Comparison of ENCODE assay signal across 8 mouse cellular contexts in the genomic region with DNA sequence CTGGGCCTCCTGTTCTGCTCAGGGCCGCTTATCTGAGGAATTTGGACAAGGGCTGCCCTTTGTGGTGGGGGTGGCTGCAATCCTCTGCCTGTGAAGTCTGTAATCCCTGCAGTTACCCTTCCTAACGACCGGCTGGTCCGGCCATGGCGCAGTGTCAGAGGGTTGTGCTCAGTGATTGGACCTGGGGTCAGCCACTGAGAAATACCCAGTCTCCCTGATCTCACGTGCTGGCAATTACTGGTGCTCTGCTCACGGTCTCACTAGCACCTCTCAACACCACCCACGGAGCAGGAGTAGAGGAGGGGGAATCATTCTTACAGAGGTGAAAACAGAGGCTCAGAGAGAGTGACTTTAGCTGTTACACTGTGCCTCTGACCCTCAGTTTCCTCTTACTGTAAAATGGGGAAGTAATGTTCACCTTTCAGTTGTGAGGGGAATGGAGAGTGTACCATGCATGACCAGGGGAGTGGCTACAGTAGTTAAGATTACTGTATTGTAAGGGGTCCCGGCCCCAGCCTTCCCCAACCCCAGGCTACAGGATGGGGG. TPM values are rescaled to one million over a fixed set of nuclear protein-coding genes. Genes with fewer than 3 reads are reported as not detected.
DNase-seq lines count a peak whose midpoint lies in the region; ATAC-seq and TF ChIP-seq lines count a peak whose summit lies in the region.

No protein-coding gene starts in this region.

- peak; percentile 36; the same call in 1 of the 2 replicates for TF ChIP-seq POLR2A in spleen, adult 2 months (IDR thresholded peaks at IDR 0.05; ENCODE audit: low read depth, low read length)

- DNase-seq in spleen, adult 2 months (ENCODE audit: low read depth in 1 of 2, low spot score in 2 of 2), result peak in 1 of 2 experiments; percentile 35
- DNase-seq in spleen, adult 12 weeks (ENCODE audit: low spot score), result no peak
- peak; percentile 60 for DNase-seq in kidney, adult 18-20 months
- DNase-seq in lung, postnatal 10 days, result peak; percentile 55
- no peak for DNase-seq in layer of hippocampus, adult 11-12 months (ENCODE audit: low spot score)

- H3K9ac ChIP-seq in forebrain, embryonic 12.5 days, result peak overlapping the region; percentile 87
- peak overlapping the region; percentile 91 for H3K9ac ChIP-seq in stomach, embryonic 16.5 days (ENCODE audit: low read length)

- no peaks in the 10 kb centered on the region for H3K27me3 ChIP-seq in spleen, adult 2 months (ENCODE audit: control insufficient read depth, insufficient read depth, low read length)
- no peaks in the 10 kb centered on the region for H3K27me3 ChIP-seq in forebrain, embryonic 12.5 days
- no peaks in the 10 kb centered on the region for H3K27me3 ChIP-seq in stomach, embryonic 16.5 days (ENCODE audit: control insufficient read depth, insufficient read depth, low read length)

- no peaks in the 10 kb centered on the region for H3K36me3 ChIP-seq in spleen, adult 2 months (ENCODE audit: control insufficient read depth, insufficient read depth, low read length)
- H3K36me3 ChIP-seq in forebrain, embryonic 12.5 days (replicated peaks), result no peaks in the 10 kb centered on the region
- H3K36me3 ChIP-seq in stomach, embryonic 16.5 days (ENCODE audit: control insufficient read depth, insufficient read depth, low read length), result no peaks in the 10 kb centered on the region

- TF ChIP-seq CTCF in spleen, adult 2 months (IDR thresholded peaks at IDR 0.05; ENCODE audit: extremely low read depth, insufficient read depth, insufficient read length, insufficient replicate concordance), result no peak

- H3K4me3 ChIP-seq in spleen, adult 2 months (ENCODE audit: extremely low read depth, insufficient read depth, insufficient read length), result peak overlapping the region; percentile 93
- H3K4me3 ChIP-seq in forebrain, embryonic 12.5 days (replicated peaks), result peak overlapping the region; percentile 93
- H3K4me3 ChIP-seq in stomach, embryonic 16.5 days (replicated peaks; ENCODE audit: low read length), result peak overlapping the region; percentile 75

- peaks cover 28% of the 10 kb centered on the region for H3K4me1 ChIP-seq in spleen, adult 2 months (ENCODE audit: control insufficient read depth, insufficient read depth, insufficient read length)
- H3K4me1 ChIP-seq in forebrain, embryonic 12.5 days, result peaks cover 66% of the 10 kb centered on the region
- peaks cover 62% of the 10 kb centered on the region for H3K4me1 ChIP-seq in stomach, embryonic 16.5 days (ENCODE audit: control insufficient read depth, insufficient read depth, low read length)

- no peak for ATAC-seq in forebrain, embryonic 12.5 days (ENCODE audit: low FRiP score)
- no peak for ATAC-seq in stomach, embryonic 16.5 days (ENCODE audit: insufficient read depth, low FRiP score)
- no peak for ATAC-seq in megakaryocyte progenitor cell, adult 5-6 weeks (replicated peaks; ENCODE audit: poor library complexity)

- peak overlapping the region; percentile 99 for H3K27ac ChIP-seq in spleen, adult 2 months (ENCODE audit: insufficient read depth, low read length)
- H3K27ac ChIP-seq in forebrain, embryonic 12.5 days, result 0 out of 2 replicates have a peak overlapping the region, but pooled peaks have one; percentile 43
- H3K27ac ChIP-seq in stomach, embryonic 16.5 days (ENCODE audit: low read length), result peak overlapping the region; percentile 97

- peak overlapping the region; percentile 80 for H3K4me2 ChIP-seq in forebrain, embryonic 12.5 days
- H3K4me2 ChIP-seq in stomach, embryonic 16.5 days (ENCODE audit: low read depth, low read length), result peak overlapping the region; percentile 89

- H3K9me3 ChIP-seq in forebrain, embryonic 12.5 days, result no peaks in the 10 kb centered on the region
- no peaks in the 10 kb centered on the region for H3K9me3 ChIP-seq in stomach, embryonic 16.5 days (replicated peaks; ENCODE audit: control insufficient read depth, low read length)

- WGBS in spleen, adult 2 months, result 7% methylated on average over 9 of the region's 9 CpGs
- 9% methylated on average over 9 of the region's 9 CpGs for WGBS in forebrain, embryonic 12.5 days
- 8% methylated on average over 9 of the region's 9 CpGs for WGBS in stomach, embryonic 16.5 days

RNA-seq across cellular contexts. Expression of a gene that starts 2.3 kb away (rescaled TPM):
- polyA plus RNA-seq in spleen, adult 2 months (2012; rRNA removed), result 37.5 and 40.8 TPM in 2 replicates
- polyA plus RNA-seq in forebrain, embryonic 12.5 days (2016; fragmentation: Nextera tagmentation; extraction: Ambion mirVana), result 8.7 and 9.6 TPM in 2 replicates
- polyA plus RNA-seq in stomach, embryonic 16.5 days (2015; fragmentation: Nextera tagmentation; extraction: Ambion mirVana), result 11.4 and 12.8 TPM in 2 replicates
- 1.9 and 2.9 TPM in 2 replicates for total RNA-seq in megakaryocyte progenitor cell, adult 5-6 weeks (2015)
- total RNA-seq in megakaryocyte progenitor cell, adult 5-6 weeks (2017), result 1.9 and 2.2 TPM in 2 replicates

RNA-seq across cellular contexts. Expression of a gene that starts 33.2 kb away (rescaled TPM):
- 85.8 and 96.9 TPM in 2 replicates for polyA plus RNA-seq in spleen, adult 2 months (2012; rRNA removed)
- polyA plus RNA-seq in forebrain, embryonic 12.5 days (2016; fragmentation: Nextera tagmentation; extraction: Ambion mirVana), result 106 and 110 TPM in 2 replicates
- 104 and 106 TPM in 2 replicates for polyA plus RNA-seq in stomach, embryonic 16.5 days (2015; fragmentation: Nextera tagmentation; extraction: Ambion mirVana)
- total RNA-seq in megakaryocyte progenitor cell, adult 5-6 weeks (2015), result 76.6 and 87.2 TPM in 2 replicates
- total RNA-seq in megakaryocyte progenitor cell, adult 5-6 weeks (2017), result 26.5 and 32.3 TPM in 2 replicates

RNA-seq across cellular contexts. Expression of a gene that starts 37.2 kb away (rescaled TPM):
- polyA plus RNA-seq in spleen, adult 2 months (2012; rRNA removed), result 0.06 and 0.40 TPM in 2 replicates
- polyA plus RNA-seq in forebrain, embryonic 12.5 days (2016; fragmentation: Nextera tagmentation; extraction: Ambion mirVana), result 2.6 and 3.1 TPM in 2 replicates
- polyA plus RNA-seq in stomach, embryonic 16.5 days (2015; fragmentation: Nextera tagmentation; extraction: Ambion mirVana), result 0.56 and 0.67 TPM in 2 replicates
- not detected in 2 replicates for total RNA-seq in megakaryocyte progenitor cell, adult 5-6 weeks (2015)
- not detected in 2 replicates for total RNA-seq in megakaryocyte progenitor cell, adult 5-6 weeks (2017)

RNA-seq across cellular contexts. Expression of a gene that starts 38.1 kb away (rescaled TPM):
- not detected in 2 replicates for polyA plus RNA-seq in spleen, adult 2 months (2012; rRNA removed)
- 0.19 TPM in 1 of 2 replicates, not detected in the other for polyA plus RNA-seq in forebrain, embryonic 12.5 days (2016; fragmentation: Nextera tagmentation; extraction: Ambion mirVana)
- polyA plus RNA-seq in stomach, embryonic 16.5 days (2015; fragmentation: Nextera tagmentation; extraction: Ambion mirVana), result 0.10 and 0.15 TPM in 2 replicates
- not detected in 2 replicates for total RNA-seq in megakaryocyte progenitor cell, adult 5-6 weeks (2015)
- not detected in 2 replicates for total RNA-seq in megakaryocyte progenitor cell, adult 5-6 weeks (2017)

RNA-seq across cellular contexts. Expression of a gene that starts 49.5 kb away (rescaled TPM):
- 34.2 and 40.4 TPM in 2 replicates for polyA plus RNA-seq in spleen, adult 2 months (2012; rRNA removed)
- polyA plus RNA-seq in forebrain, embryonic 12.5 days (2016; fragmentation: Nextera tagmentation; extraction: Ambion mirVana), result 15.1 and 17.0 TPM in 2 replicates
- polyA plus RNA-seq in stomach, embryonic 16.5 days (2015; fragmentation: Nextera tagmentation; extraction: Ambion mirVana), result 19.8 and 22.9 TPM in 2 replicates
- 26.2 and 33.1 TPM in 2 replicates for total RNA-seq in megakaryocyte progenitor cell, adult 5-6 weeks (2015)
- total RNA-seq in megakaryocyte progenitor cell, adult 5-6 weeks (2017), result 38.7 and 40.4 TPM in 2 replicates

Comparison
In these comparisons a context has a peak if more than half of its experiments do, and no peak if none do; other contexts are left out.
1. DNase-seq: peak in kidney, adult 18-20 months (single experiment) and lung, postnatal 10 days (single experiment); none in spleen, adult 12 weeks (single experiment) and layer of hippocampus, adult 11-12 months (single experiment).
2. H3K27ac ChIP-seq: peak in every context shown above with its lines; median percentile 99 in spleen, adult 2 months; 97 in stomach, embryonic 16.5 days; 43 in forebrain, embryonic 12.5 days.
3. Peak in every context shown above with its lines, with median percentiles within 50 percentile points of each other: H3K4me3 ChIP-seq.